Mouse (Mus musculus) myocyte (in vitro differentiated cells): ENCODE results near the gene Ago3.

ENCODE experiments used
- CEBPB ChIP-seq: IDR thresholded peaks from 2 replicates; pipeline ENCODE4 v1.6.1; 2011; ENCODE audit warnings: mild to moderate bottlenecking, moderate library complexity; ENCODE audit not compliant: poor library complexity, insufficient read depth, severe bottlenecking
- E2F4 ChIP-seq: IDR thresholded peaks from one replicate; pipeline ENCODE4 v1.6.1; 2011; ENCODE audit warnings: mild to moderate bottlenecking, control low read depth, moderate library complexity; ENCODE audit not compliant: insufficient read depth
- MAX ChIP-seq: IDR thresholded peaks from one replicate; pipeline ENCODE4 v1.6.1; 2011; ENCODE audit warnings: low read depth, mild to moderate bottlenecking, control low read depth
- MYOD1 ChIP-seq, 3 experiments: IDR thresholded peaks; one replicate each; pipeline ENCODE4 v1.6.1; 2011; ENCODE audit warnings: control low read depth in 2 of 3, low read depth in 2 of 3, mild to moderate bottlenecking in 2 of 3, moderate library complexity in 1 of 3; ENCODE audit not compliant: insufficient read length in 2 of 3, control insufficient read depth in 1 of 3
- MYOG ChIP-seq, 3 experiments: IDR thresholded peaks; one replicate each; pipeline ENCODE4 v1.6.1; 2011; ENCODE audit warnings: control low read depth in 2 of 3, low read depth in 2 of 3, mild to moderate bottlenecking in 2 of 3; ENCODE audit not compliant: insufficient read length in 2 of 3, control insufficient read depth in 1 of 3, insufficient read depth in 1 of 3
- POLR2A ChIP-seq: IDR thresholded peaks from one replicate; pipeline ENCODE4 v1.6.1; 2011; ENCODE audit warnings: low read depth, mild to moderate bottlenecking, control low read depth, moderate library complexity; ENCODE audit not compliant: insufficient read length
- POLR2AphosphoS2 ChIP-seq: IDR thresholded peaks from one replicate; pipeline ENCODE4 v1.6.1; 2011; ENCODE audit warnings: low read depth, control low read depth; ENCODE audit not compliant: insufficient read length
- TCF12 ChIP-seq: IDR thresholded peaks from one replicate; pipeline ENCODE4 v1.6.1; 2011; ENCODE audit warnings: mild to moderate bottlenecking, control low read depth; ENCODE audit not compliant: poor library complexity, insufficient read depth, severe bottlenecking
- TCF3 ChIP-seq: IDR thresholded peaks from one replicate; pipeline ENCODE4 v1.6.1; 2011; ENCODE audit warnings: low read depth, control low read depth; ENCODE audit not compliant: insufficient read length
- USF1 ChIP-seq: IDR thresholded peaks from one replicate; pipeline ENCODE4 v1.6.1; 2011; ENCODE audit warnings: low read depth, mild to moderate bottlenecking, control low read depth, moderate library complexity

GRCm38 (mm10) chr4:126305428-126305827 lies 123.9 kb downstream of the Ago3 start:
- TF ChIP-seq TCF12 (no peak), CEBPB (no peak), E2F4 (no peak), POLR2A (no peak), MAX (no peak), MYOD1 (IDR thresholded peaks at IDR 0.05; ENCODE audit: control insufficient read depth in 1 of 3, insufficient read length in 2 of 3, low read depth in 2 of 3) (no peak), USF1 (no peak), POLR2AphosphoS2 (no peak), TCF3 (no peak), MYOG (IDR thresholded peaks at IDR 0.05; ENCODE audit: control insufficient read depth in 1 of 3, insufficient read depth in 1 of 3, insufficient read length in 2 of 3, low read depth in 2 of 3) (no peak)
